Mouse (Mus musculus) CH12.LX (cell line): ENCODE results near the gene Gm43518. TPM values are rescaled to one million over a fixed set of nuclear protein-coding genes. Genes with fewer than 3 reads are reported as not detected.

Experiments
- DNase-seq: peaks from one replicate; pipeline ENCODE4 v3.0.0-alpha.2; 2013; ENCODE audit errors: extremely low read depth
- H3K27ac ChIP-seq: 2 replicates; pipeline ENCODE4 v1.5.1; 2012; ENCODE audit warnings: low read depth, mild to moderate bottlenecking, control low read depth, moderate library complexity; ENCODE audit not compliant: insufficient read depth
- H3K27me3 ChIP-seq: replicated peaks from 2 replicates; pipeline ENCODE3; 2012; ENCODE audit warnings: inconsistent platforms
- H3K36me3 ChIP-seq, 2 experiments: replicated peaks in 1 of 2; 2 replicates each; pipeline versions ENCODE3 to v1.6.1; 2012; ENCODE audit warnings: inconsistent platforms in 1 of 2, low read length in 1 of 2, mild to moderate bottlenecking in 1 of 2, mixed read lengths in 1 of 2, moderate library complexity in 1 of 2; ENCODE audit not compliant: control insufficient read depth in 1 of 2, insufficient read depth in 1 of 2
- H3K4me1 ChIP-seq, 2 experiments: 2 replicates each; pipeline ENCODE4 v1.6.1; 2012; ENCODE audit warnings: inconsistent platforms in 1 of 2, moderate library complexity in 1 of 2; ENCODE audit not compliant: insufficient read depth in 2 of 2, control insufficient read depth in 1 of 2
- H3K4me2 ChIP-seq: 2 replicates; pipeline ENCODE4 v1.6.1; 2012; ENCODE audit warnings: low read depth, mild to moderate bottlenecking, control low read depth; ENCODE audit not compliant: poor library complexity, insufficient read depth, severe bottlenecking
- H3K4me3 ChIP-seq, 3 experiments: fragments of 150-350 bp in 1 of 3; sonication (generic) in 1 of 3; replicated peaks in 1 of 3; 2 replicates each; pipeline versions ENCODE3 to v1.5.1; 2011 to 2012; ENCODE audit warnings: low read depth in 2 of 3, low read length in 2 of 3, mild to moderate bottlenecking in 2 of 3, moderate library complexity in 2 of 3, control low read depth in 1 of 3, improper control_type of control experiment in 1 of 3, inconsistent platforms in 1 of 3, mixed read lengths in 1 of 3; ENCODE audit not compliant: poor library complexity in 1 of 3
- H3K79me2 ChIP-seq: replicated peaks from 2 replicates; pipeline ENCODE4 v1.6.1; 2012; ENCODE audit warnings: mild to moderate bottlenecking, moderate library complexity; ENCODE audit not compliant: control insufficient read depth, poor library complexity, insufficient read depth, severe bottlenecking; ENCODE audit errors: extremely low read depth
- H3K9ac ChIP-seq: 2 replicates; pipeline ENCODE4 v1.6.1; 2012; ENCODE audit warnings: low read depth, mild to moderate bottlenecking, control low read depth, moderate library complexity; ENCODE audit not compliant: insufficient read depth
- H3K9me3 ChIP-seq: replicated peaks from 2 replicates; pipeline ENCODE3; 2012; ENCODE audit warnings: low read length, inconsistent platforms, mixed read lengths
- BHLHE40 ChIP-seq: IDR thresholded peaks from 2 replicates; pipeline ENCODE4 v1.6.1; 2011; ENCODE audit warnings: mild to moderate bottlenecking, low read depth, low read length, improper control_type of control experiment
- CHD1 ChIP-seq: IDR thresholded peaks from 2 replicates; pipeline ENCODE4 v1.6.1; 2012; ENCODE audit warnings: low read depth, low read length, improper control_type of control experiment, inconsistent platforms
- CHD2 ChIP-seq: IDR thresholded peaks from 2 replicates; pipeline ENCODE4 v1.6.1; 2011; ENCODE audit warnings: low read length, improper control_type of control experiment
- CTCF ChIP-seq, 2 experiments: IDR thresholded peaks in 1 of 2; conservative IDR thresholded peaks in 1 of 2; 2 replicates each; pipeline ENCODE4 v1.5.1; 2011 to 2012; ENCODE audit warnings: low read depth in 2 of 2, low read length in 2 of 2, improper control_type of control experiment in 1 of 2, inconsistent platforms in 1 of 2, mild to moderate bottlenecking in 1 of 2, moderate library complexity in 1 of 2
- E2F4 ChIP-seq: IDR thresholded peaks from 2 replicates; pipeline ENCODE4 v1.6.1; 2011; ENCODE audit warnings: low read depth, low read length, improper control_type of control experiment; ENCODE audit not compliant: insufficient replicate concordance
- ELF1 ChIP-seq: IDR thresholded peaks from 2 replicates; pipeline ENCODE4 v1.6.1; 2014; ENCODE audit warnings: low read depth, mild to moderate bottlenecking, inconsistent platforms, low read length, improper control_type of control experiment
- EP300 ChIP-seq: IDR thresholded peaks from 2 replicates; pipeline ENCODE4 v1.6.1; 2011; ENCODE audit warnings: low read length, improper control_type of control experiment
- ETS1 ChIP-seq: conservative IDR thresholded peaks from 2 replicates; pipeline ENCODE4 v1.6.1; 2012; ENCODE audit warnings: low read depth, mild to moderate bottlenecking, inconsistent platforms, low read length, improper control_type of control experiment, moderate library complexity
- GABPA ChIP-seq: IDR thresholded peaks from 2 replicates; pipeline ENCODE4 v1.6.1; 2012; ENCODE audit warnings: low read depth, low read length, improper control_type of control experiment, inconsistent platforms; ENCODE audit not compliant: insufficient replicate concordance
- HCFC1 ChIP-seq: IDR thresholded peaks from 2 replicates; pipeline ENCODE4 v1.6.1; 2012; ENCODE audit warnings: low read depth, mild to moderate bottlenecking, inconsistent platforms, low read length, improper control_type of control experiment
- IRF4 ChIP-seq: IDR thresholded peaks from 2 replicates; pipeline ENCODE4 v1.6.1; 2014; ENCODE audit warnings: low read depth, mild to moderate bottlenecking, inconsistent platforms, low read length, improper control_type of control experiment
- JUN ChIP-seq: IDR thresholded peaks from 2 replicates; pipeline ENCODE4 v1.6.1; 2011; ENCODE audit warnings: low read depth, mild to moderate bottlenecking, low read length, improper control_type of control experiment, moderate library complexity; ENCODE audit not compliant: insufficient read depth
- JUND ChIP-seq: conservative IDR thresholded peaks from 2 replicates; pipeline ENCODE4 v1.6.1; 2011; ENCODE audit warnings: low read depth, low read length, improper control_type of control experiment
- KAT2A ChIP-seq: IDR thresholded peaks from 2 replicates; pipeline ENCODE4 v1.6.1; 2012; ENCODE audit warnings: low read length, improper control_type of control experiment, inconsistent platforms; ENCODE audit not compliant: insufficient replicate concordance
- MAFK ChIP-seq: IDR thresholded peaks from 2 replicates; pipeline ENCODE4 v1.6.1; 2011; ENCODE audit warnings: low read length, improper control_type of control experiment; ENCODE audit not compliant: insufficient replicate concordance
- MAX ChIP-seq: IDR thresholded peaks from 2 replicates; pipeline ENCODE4 v1.6.1; 2011; ENCODE audit warnings: low read length, improper control_type of control experiment
- MAZ ChIP-seq: IDR thresholded peaks from 2 replicates; pipeline ENCODE4 v1.6.1; 2012; ENCODE audit warnings: low read depth, mild to moderate bottlenecking, inconsistent platforms, low read length, improper control_type of control experiment, moderate library complexity
- MEF2A ChIP-seq: IDR thresholded peaks from 2 replicates; pipeline ENCODE4 v1.6.1; 2014; ENCODE audit warnings: low read depth, mild to moderate bottlenecking, inconsistent platforms, low read length, improper control_type of control experiment, borderline replicate concordance
- MXI1 ChIP-seq: IDR thresholded peaks from 2 replicates; pipeline ENCODE4 v1.6.1; 2011; ENCODE audit warnings: mild to moderate bottlenecking, low read depth, low read length, improper control_type of control experiment
- MYC ChIP-seq: IDR thresholded peaks from 2 replicates; pipeline ENCODE4 v1.6.1; 2011; ENCODE audit warnings: low read depth, mild to moderate bottlenecking, improper control_type of control experiment, low read length
- NELFE ChIP-seq: IDR thresholded peaks from 2 replicates; pipeline ENCODE4 v1.6.1; 2011; ENCODE audit warnings: low read depth, low read length, improper control_type of control experiment
- NRF1 ChIP-seq: IDR thresholded peaks from 2 replicates; pipeline ENCODE4 v1.6.1; 2014; ENCODE audit warnings: low read depth, mild to moderate bottlenecking, inconsistent platforms, low read length, improper control_type of control experiment, moderate library complexity
- PAX5 ChIP-seq: IDR thresholded peaks from 2 replicates; pipeline ENCODE4 v1.6.1; 2012; ENCODE audit warnings: low read length, inconsistent platforms, mixed read lengths
- POLR2A ChIP-seq: IDR thresholded peaks from 2 replicates; pipeline ENCODE4 v1.6.1; 2011; ENCODE audit warnings: low read depth, mild to moderate bottlenecking, improper control_type of control experiment, low read length
- POLR2AphosphoS2 ChIP-seq: IDR thresholded peaks from 2 replicates; pipeline ENCODE4 v1.6.1; 2011; ENCODE audit warnings: low read depth, low read length, improper control_type of control experiment
- RAD21 ChIP-seq: IDR thresholded peaks from 2 replicates; pipeline ENCODE4 v1.6.1; 2011; ENCODE audit warnings: low read depth, mild to moderate bottlenecking, low read length, improper control_type of control experiment, moderate library complexity
- RCOR1 ChIP-seq: conservative IDR thresholded peaks from 2 replicates; pipeline ENCODE4 v1.6.1; 2012; ENCODE audit warnings: low read depth, mild to moderate bottlenecking, inconsistent platforms, low read length, improper control_type of control experiment
- SIN3A ChIP-seq: IDR thresholded peaks from 2 replicates; pipeline ENCODE4 v1.6.1; 2012; ENCODE audit warnings: low read length, improper control_type of control experiment, inconsistent platforms
- SMC3 ChIP-seq: IDR thresholded peaks from 2 replicates; pipeline ENCODE4 v1.6.1; 2011; ENCODE audit warnings: low read depth, low read length, improper control_type of control experiment
- TBP ChIP-seq: conservative IDR thresholded peaks from 2 replicates; pipeline ENCODE4 v1.6.1; 2011; ENCODE audit warnings: low read depth, low read length, improper control_type of control experiment
- TCF12 ChIP-seq: IDR thresholded peaks from 2 replicates; pipeline ENCODE4 v1.6.1; 2014; ENCODE audit warnings: low read depth, mild to moderate bottlenecking, inconsistent platforms, low read length, improper control_type of control experiment
- UBTF ChIP-seq: IDR thresholded peaks from 2 replicates; pipeline ENCODE4 v1.6.1; 2012; ENCODE audit warnings: low read depth, mild to moderate bottlenecking, inconsistent platforms, low read length, improper control_type of control experiment, moderate library complexity
- USF1 ChIP-seq: IDR thresholded peaks from 2 replicates; pipeline ENCODE4 v1.6.1; 2014; ENCODE audit warnings: low read depth, mild to moderate bottlenecking, inconsistent platforms, low read length, improper control_type of control experiment
- USF2 ChIP-seq: conservative IDR thresholded peaks from 2 replicates; pipeline ENCODE4 v1.6.1; 2011; ENCODE audit warnings: low read depth, low read length, improper control_type of control experiment
- ZC3H11A ChIP-seq: IDR thresholded peaks from 2 replicates; pipeline ENCODE4 v1.6.1; 2012; ENCODE audit warnings: low read depth, mild to moderate bottlenecking, inconsistent platforms, low read length, improper control_type of control experiment
- ZKSCAN1 ChIP-seq: IDR thresholded peaks from 2 replicates; pipeline ENCODE4 v1.6.1; 2012; ENCODE audit warnings: low read depth, inconsistent platforms, low read length, improper control_type of control experiment, borderline replicate concordance
- ZMIZ1 ChIP-seq: IDR thresholded peaks from 2 replicates; pipeline ENCODE4 v1.6.1; 2012; ENCODE audit warnings: low read depth, mild to moderate bottlenecking, inconsistent platforms, low read length, improper control_type of control experiment
- ZNF384 ChIP-seq: IDR thresholded peaks from 2 replicates; pipeline ENCODE4 v1.6.1; 2012; ENCODE audit warnings: low read depth, low read length, improper control_type of control experiment, inconsistent platforms
- dilution Hi-C: fragments of 300-500 bp; cut with MboI; formaldehyde crosslinking; loops from 2 replicates; pipeline ENCODE4 v1.14.3; 2020; ENCODE audit warnings: low sequenced_read_pairs; ENCODE audit not compliant: extremely low pct_unique_long_range_greater_than_20kb, extremely low pct_ligation_motif_present
- in situ Hi-C: fragments of 300-500 bp; cut with MboI; formaldehyde crosslinking; loops from 3 replicates; pipeline ENCODE4 v1.14.3; 2019; ENCODE audit warnings: low sequenced_read_pairs, low pct_ligation_motif_present, low pct_unique_long_range_greater_than_20kb, mixed read lengths
- polyA plus RNA-seq: library from polyadenylated mRNA; unstranded; fragments of >175 nt; gene quantifications from 2 replicates; pipeline ENCODE4 v1.2.1, GENCODE M21; 2012; ENCODE audit warnings: low read depth; ENCODE audit not compliant: insufficient read length
- total RNA-seq, 2 experiments: library from RNA; depleted of rRNA; stranded (reverse); fragments of 300-350 nt in 1 of 2; fragments of >200 nt in 1 of 2; gene quantifications; 2 replicates each; pipeline ENCODE4 v1.2.3; 2012 to 2014

The Gm43518 gene
- total and polyA plus RNA-seq, 3 experiments, result 0.87 TPM; not detected in 2

- Histone ChIP-seq H3K27me3 (no peaks in the 10 kb centered on the region), H3K27ac (peak overlapping the region; percentile 82), H3K4me3 (peak overlapping the region; percentile 54 to 85 (median 57)), H3K36me3 (peaks cover 0 to 18% of the 10 kb centered on the region in 2 experiments)
- dilution Hi-C loops, result no loop called here
- TF ChIP-seq TCF12 (peak; percentile 85), E2F4 (no peak), USF1 (no peak), MYC (0 out of 2 replicates have a peak, but pooled peaks have one; percentile 48), MAFK (no peak), TBP (no peak), NRF1 (no peak), JUN (peak; percentile 47; the same call in 1 of the 2 replicates), CHD1 (peak; percentile 32; the same call in 1 of the 2 replicates), MAZ (0 out of 2 replicates have a peak, but pooled peaks have one; percentile 11), UBTF (no peak), MAX (0 out of 2 replicates have a peak, but pooled peaks have one; percentile 24), ZNF384 (no peak), SIN3A (peak; percentile 83), EP300 (peak; percentile 88), ZKSCAN1 (no peak), MEF2A (0 out of 2 replicates have a peak, but pooled peaks have one; percentile 34), SMC3 (no peak), ELF1 (no peak), MXI1 (peak; percentile 56; the same call in 1 of the 2 replicates), ETS1 (no peak; the same call in 1 of the 2 replicates), HCFC1 (no peak), IRF4 (peak; percentile 81), KAT2A (no peak), NELFE (no peak), PAX5 (no peak), ZC3H11A (no peak), RAD21 (no peak), BHLHE40 (0 out of 2 replicates have a peak, but pooled peaks have one; percentile 45), ZMIZ1 (0 out of 2 replicates have a peak, but pooled peaks have one; percentile 1), GABPA (no peak), JUND (peak; percentile 65), USF2 (no peak), POLR2AphosphoS2 (no peak), CTCF (conservative IDR thresholded peaks at IDR 0.05 in 1 of 2, IDR thresholded peaks at IDR 0.05 in 1 of 2; ENCODE audit: low read depth in 2 of 2, low read length in 2 of 2) (no peak), CHD2 (no peak), POLR2A (peak; percentile 27; the same call in 1 of the 2 replicates), RCOR1 (no peak)
- TF ChIP-seq, all 38 proteins: peak for 15
- Histone ChIP-seq H3K4me1 (peaks cover 35 to 65% of the 10 kb centered on the region in 2 experiments), H3K9ac (peak overlapping the region; percentile 62), H3K9me3 (no peaks in the 10 kb centered on the region), H3K4me2 (peak overlapping the region; percentile 95), H3K79me2 (peaks cover 59% of the 10 kb centered on the region)
- in situ Hi-C loops, result no loop called here
- peak; percentile 62 for DNase-seq
Observed at GRCm38 (mm10) chr5:123975668-123976180, 48.5 kb downstream of the Gm43518 start.
